Mouse (Mus musculus) E14TG2a.4 (cell line): ENCODE measurements around the gene Cyp51.

Source experiments
- H3K27me3 ChIP-seq: 2 replicates; pipeline ENCODE4 v1.6.1; 2014; ENCODE audit warnings: low read length, control low read depth; ENCODE audit not compliant: insufficient read depth
- H3K36me3 ChIP-seq: 2 replicates; pipeline ENCODE4 v1.6.1; 2014; ENCODE audit warnings: low read length, control low read depth; ENCODE audit not compliant: insufficient read depth
- H3K4me1 ChIP-seq: replicated peaks from 2 replicates; pipeline ENCODE4 v1.6.1; 2014; ENCODE audit warnings: low read depth, low read length, control low read depth
- H3K4me3 ChIP-seq: replicated peaks from 2 replicates; pipeline ENCODE4 v1.5.1; 2014; ENCODE audit warnings: mild to moderate bottlenecking, low read length
- H3K9me3 ChIP-seq: 2 replicates; pipeline ENCODE4 v1.6.1; 2014; ENCODE audit warnings: low read length, control low read depth
- CTCF ChIP-seq: conservative IDR thresholded peaks from 2 replicates; pipeline ENCODE4 v1.5.1; 2014; ENCODE audit warnings: low read length
- NANOG ChIP-seq: IDR thresholded peaks from 2 replicates; pipeline ENCODE4 v1.6.1; 2014; ENCODE audit warnings: borderline replicate concordance, low read length, mixed read lengths
- POU5F1 ChIP-seq: IDR thresholded peaks from 2 replicates; pipeline ENCODE4 v1.6.1; 2014; ENCODE audit warnings: low read length, borderline replicate concordance

Gene Cyp51

DNA sequence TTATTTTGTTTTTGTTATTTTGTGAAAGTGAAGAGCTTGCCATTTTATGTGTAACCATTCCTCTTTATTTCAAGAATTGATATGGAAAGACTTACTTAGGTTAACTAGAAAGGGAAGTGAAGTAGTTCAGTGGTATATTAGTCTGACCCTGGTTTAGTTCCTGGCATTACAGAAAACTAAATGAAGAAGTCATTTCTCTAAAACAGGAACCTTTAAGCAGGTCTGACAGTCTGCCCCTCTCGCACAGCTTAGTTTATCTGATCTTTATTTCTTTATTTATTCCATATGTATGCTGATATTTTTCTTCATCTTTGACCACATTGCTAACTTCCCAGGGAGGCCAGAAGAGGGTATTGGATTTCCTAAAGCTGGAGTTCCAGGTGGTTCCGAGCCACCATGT is 63.6 kb downstream of the Cyp51 start:
- Histone ChIP-seq H3K27me3 (no peaks in the 10 kb centered on the region), H3K36me3 (peaks cover 30% of the 10 kb centered on the region), H3K4me1 (no peaks in the 10 kb centered on the region), H3K9me3 (0 out of 2 replicates have a peak, but pooled peaks cover under 1% of the 10 kb centered on the region), H3K4me3 (no peak overlapping the region)
- TF ChIP-seq NANOG (no peak), POU5F1 (no peak), CTCF (no peak)

- TF ChIP-seq POU5F1 (no peak), NANOG (no peak)
- H3K27me3 ChIP-seq = no peaks in the 10 kb centered on the region
- H3K4me1 ChIP-seq = no peaks in the 10 kb centered on the region
- H3K9me3 ChIP-seq = peaks cover 6% of the 10 kb centered on the region
- no peak overlapping the region for H3K4me3 ChIP-seq
- H3K36me3 ChIP-seq = peaks cover 32% of the 10 kb centered on the region
Observed at GRCm38 (mm10) chr5:4040372-4040771, 64.2 kb downstream of the Cyp51 start.

- TF ChIP-seq CTCF = no peak
- no peak for TF ChIP-seq NANOG
- TF ChIP-seq POU5F1 = no peak
- peaks cover 9% of the 10 kb centered on the region for H3K9me3 ChIP-seq
- no peaks in the 10 kb centered on the region for H3K4me1 ChIP-seq
- no peaks in the 10 kb centered on the region for H3K27me3 ChIP-seq
- H3K4me3 ChIP-seq = no peak overlapping the region
- H3K36me3 ChIP-seq = peaks cover 35% of the 10 kb centered on the region
Observed at GRCm38 (mm10) chr5:4039351-4039750, 65.2 kb downstream of the Cyp51 start.

DNA sequence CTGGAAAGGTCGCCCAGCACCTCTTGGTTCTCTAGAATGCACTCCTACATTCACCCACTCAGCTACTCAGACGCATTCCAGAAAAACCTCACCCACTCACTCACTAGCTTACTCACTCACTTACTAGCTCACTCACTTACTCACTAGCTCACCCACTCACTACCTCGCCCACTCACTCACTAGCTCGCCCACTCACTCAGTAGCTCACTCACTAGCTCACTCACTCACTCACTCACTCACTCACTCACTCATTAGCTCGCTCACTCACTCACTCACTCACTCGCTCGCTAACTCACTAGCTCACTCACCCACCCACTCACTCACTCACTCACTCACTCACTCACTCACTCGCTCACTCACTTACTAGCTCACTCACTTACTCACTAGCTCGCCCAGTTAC is 67.9 kb downstream of the Cyp51 start:
- no peak overlapping the region for H3K4me3 ChIP-seq
- no peak for TF ChIP-seq NANOG
- TF ChIP-seq POU5F1 = no peak
- no peak for TF ChIP-seq CTCF
- no peaks in the 10 kb centered on the region for H3K4me1 ChIP-seq
- H3K36me3 ChIP-seq = peaks cover 38% of the 10 kb centered on the region
- peaks cover 12% of the 10 kb centered on the region for H3K9me3 ChIP-seq
- H3K27me3 ChIP-seq = no peaks in the 10 kb centered on the region

DNA sequence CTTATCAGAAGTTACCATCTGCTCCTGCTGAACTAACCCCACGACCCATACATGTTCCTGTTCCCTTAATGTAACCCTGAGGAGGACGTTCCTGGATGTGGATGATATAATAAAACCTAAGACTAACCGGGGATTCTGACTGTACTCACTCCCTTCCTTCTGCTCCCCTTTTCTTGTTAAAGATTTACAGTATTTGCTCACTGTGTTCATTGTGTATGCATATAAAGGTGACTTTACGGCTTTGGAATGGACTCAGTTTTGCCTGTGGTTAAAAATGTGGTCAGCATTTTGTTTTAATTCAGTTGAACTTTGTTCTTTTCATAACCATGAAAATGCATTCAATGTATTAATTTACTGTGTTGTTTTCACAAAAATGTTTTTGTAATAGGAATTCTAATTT is 72.7 kb downstream of the Cyp51 start:
- Histone ChIP-seq H3K4me1 (no peaks in the 10 kb centered on the region), H3K27me3 (no peaks in the 10 kb centered on the region), H3K9me3 (peaks cover 16% of the 10 kb centered on the region), H3K36me3 (peaks cover 39% of the 10 kb centered on the region), H3K4me3 (no peak overlapping the region)
- no peak for TF ChIP-seq POU5F1
- no peak for TF ChIP-seq NANOG
- no peak for TF ChIP-seq CTCF
